Mouse (Mus musculus) liver, postnatal 0 days (tissue): ENCODE data around the gene Mmgt2.

Experiments used
- CTCF ChIP-seq: sonication (generic); IDR thresholded peaks from 2 replicates; pipeline ENCODE4 v1.5.1; 2016; ENCODE audit warnings: antibody characterized with exemption, low read depth
- EP300 ChIP-seq: IDR thresholded peaks from 2 replicates; pipeline ENCODE4 v1.6.1; 2016; ENCODE audit warnings: antibody characterized with exemption, low read depth, mild to moderate bottlenecking

- no peak for TF ChIP-seq CTCF
- no peak for TF ChIP-seq EP300
Measured at GRCm38 (mm10) chr11:62668986-62669385, 20.5 kb downstream of the Mmgt2 start.
